ENCODE assay signal across 8 mouse cellular contexts in genomic region chr7:141454967-141455551, GRCm38 (mm10). TPM values are rescaled to one million over a fixed set of nuclear protein-coding genes. Genes with fewer than 3 reads are reported as not detected.
DNase-seq lines count a peak whose midpoint lies in the region; ATAC-seq and TF ChIP-seq lines count a peak whose summit lies in the region.

Gene Pnpla2 (plus strand): TSS chr7:141455198.

- TF ChIP-seq CTCF in gastrocnemius, adult 2 months (IDR thresholded peaks at IDR 0.05): 0 out of 2 replicates have a peak, but pooled peaks have one; percentile 24

- under 1% methylated on average over 42 of the region's 45 CpGs for WGBS in hindbrain, embryonic 16.5 days

- peak; percentile 98 for DNase-seq in ZHBTc4 (ENCODE audit: low read depth, low spot score)
- peak; percentile 85 to 91 for DNase-seq in cerebellum, postnatal 4 days (ENCODE audit: low spot score in 2 of 2)
- DNase-seq in gastrocnemius, adult 2 months: peak; percentile 99
- peak; percentile 82 to 87 for DNase-seq in left cerebral cortex, adult 8-10 months (ENCODE audit: low spot score in 2 of 2)
- DNase-seq in right cerebral cortex, adult 2 months (ENCODE audit: low spot score in 2 of 2): peak; percentile 90 to 91
- peak; percentile 80 for DNase-seq in urinary bladder, postnatal 10 days (ENCODE audit: low spot score)

- H3K27ac ChIP-seq in gastrocnemius, adult 2 months: peak within 1 kb of the TSS; percentile 100
- H3K27ac ChIP-seq in hindbrain, embryonic 16.5 days (ENCODE audit: low read depth, low read length): peak within 1 kb of the TSS; percentile 72

- ATAC-seq in hindbrain, embryonic 16.5 days: peak; percentile 81

- H3K36me3 ChIP-seq in hindbrain, embryonic 16.5 days (ENCODE audit: control insufficient read depth, insufficient read depth, low read length): peaks cover 22% of the 10 kb centered on the region
- peaks cover 60% of the 10 kb centered on the region for H3K36me3 ChIP-seq in megakaryocyte, embryonic 14.5 days (replicated peaks; ENCODE audit: low read length)

- H3K27me3 ChIP-seq in hindbrain, embryonic 16.5 days (replicated peaks; ENCODE audit: control insufficient read depth, insufficient read depth, low read length): no peaks in the 10 kb centered on the region; the same call in none of the 2 replicates
- no peaks in the 10 kb centered on the region for H3K27me3 ChIP-seq in megakaryocyte, embryonic 14.5 days (replicated peaks)

- H3K4me2 ChIP-seq in hindbrain, embryonic 16.5 days (ENCODE audit: low read length): peak within 1 kb of the TSS; percentile 92

- H3K4me3 ChIP-seq in gastrocnemius, adult 2 months: peak within 1 kb of the TSS; percentile 86
- peak within 1 kb of the TSS; percentile 81 for H3K4me3 ChIP-seq in hindbrain, embryonic 16.5 days (ENCODE audit: low read length)
- peak within 1 kb of the TSS; percentile 100 for H3K4me3 ChIP-seq in megakaryocyte, embryonic 14.5 days (replicated peaks)

- intact Hi-C loops in gastrocnemius, adult 2 months (cut with DNase I): loop anchor here (5.0 kb wide), 1 partner anchor 43 kb away; the partner anchor contains the start of gene Gatd1

- peak within 1 kb of the TSS; percentile 81 for H3K9ac ChIP-seq in hindbrain, embryonic 16.5 days (ENCODE audit: low read depth, low read length)

- H3K4me1 ChIP-seq in hindbrain, embryonic 16.5 days (ENCODE audit: control insufficient read depth, insufficient read depth, low read depth, low read length): peaks cover 10% of the 10 kb centered on the region
- H3K4me1 ChIP-seq in megakaryocyte, embryonic 14.5 days: peaks cover 79% of the 10 kb centered on the region

- no peaks in the 10 kb centered on the region for H3K9me3 ChIP-seq in hindbrain, embryonic 16.5 days (ENCODE audit: control insufficient read depth, low read length)
- H3K9me3 ChIP-seq in megakaryocyte, embryonic 14.5 days: no peaks in the 10 kb centered on the region

RNA-seq across cellular contexts. Expression of gene Pnpla2, which starts in this region (rescaled TPM):
- 100 to 1,000 TPM; 345 to 348 TPM for total RNA-seq in gastrocnemius, adult 2 months (2021)
- 20.0 and 20.9 TPM in 2 replicates for polyA plus RNA-seq in hindbrain, embryonic 16.5 days (2015; fragmentation: Nextera tagmentation; extraction: Ambion mirVana)
- total RNA-seq in left cerebral cortex, adult 8-10 months (2022): 10 to 100 TPM; 21.2 to 32.6 (median 27.2) TPM
- polyA plus RNA-seq in megakaryocyte, embryonic 14.5 days (2012; ENCODE audit: insufficient read depth, low replicate concordance): 230 and 314 TPM in 2 replicates

Comparison
In these comparisons a context has a peak if more than half of its experiments do, and no peak if none do; other contexts are left out.
1. Peak in every context shown above with its lines: DNase-seq, ATAC-seq, H3K4me3 ChIP-seq and H3K27ac ChIP-seq.
2. RNA of gene Pnpla2 (total RNA-seq): 345 to 348 TPM in gastrocnemius, adult 2 months; 21.2 to 32.6 TPM in left cerebral cortex, adult 8-10 months; every median in the first group is over 10 times any median in the second.
3. RNA of gene Pnpla2 (polyA plus RNA-seq): 230 to 314 TPM in megakaryocyte, embryonic 14.5 days; 20.0 to 20.9 TPM in hindbrain, embryonic 16.5 days; every median in the first group is over 10 times any median in the second.